ENCODE assay signal across 8 mouse cellular contexts in genomic region chr19:53773937-53774640, GRCm38 (mm10).
DNase-seq lines count a peak whose midpoint lies in the region; ATAC-seq and TF ChIP-seq lines count a peak whose summit lies in the region.

No protein-coding gene starts in this region.

- H3K4me2 ChIP-seq in limb, embryonic 14.5 days (replicated peaks; ENCODE audit: low read depth, low read length, severe bottlenecking): no peak overlapping the region

- no peaks in the 10 kb centered on the region for H3K9me3 ChIP-seq in hindbrain, embryonic 10.5 days
- H3K9me3 ChIP-seq in limb, embryonic 14.5 days (ENCODE audit: control insufficient read depth, low read length): no peaks in the 10 kb centered on the region

- 59% methylated on average over 11 of the region's 11 CpGs for WGBS in hindbrain, embryonic 10.5 days
- 56% methylated on average over 11 of the region's 11 CpGs for WGBS in limb, embryonic 14.5 days

- H3K9ac ChIP-seq in limb, embryonic 14.5 days (ENCODE audit: low read depth, low read length, severe bottlenecking): no peak overlapping the region

- no peak for TF ChIP-seq POLR2A in limb, embryonic 14.5 days (IDR thresholded peaks at IDR 0.05; ENCODE audit: borderline replicate concordance, extremely low read depth, insufficient read depth, insufficient read length)

- H3ac ChIP-seq in C2C12 (ENCODE audit: control insufficient read depth, insufficient read length, low read depth): no peak overlapping the region

- DNase-seq in adrenal gland, postnatal 36 days: peak; percentile 43 to 67
- peak; percentile 86 for DNase-seq in gastrocnemius, adult 2 months
- peak; percentile 20 for DNase-seq in hindbrain, embryonic 10.5 days (ENCODE audit: low spot score)
- peak; percentile 84 for DNase-seq in limb, embryonic 14.5 days (ENCODE audit: low spot score)
- DNase-seq in retina, postnatal 1 day: peak; percentile 83
- no peak for DNase-seq in left cerebral cortex, adult 8-10 months (ENCODE audit: low spot score in 2 of 2)
- DNase-seq in layer of hippocampus, adult 18-20 months (ENCODE audit: low spot score in 2 of 2): no peak

- intact Hi-C loops in gastrocnemius, adult 2 months (cut with DNase I): loop anchor here (5.0 kb wide), 2 partner anchors 63 to 153 kb away; no protein-coding TSS in a partner anchor

- H3K36me3 ChIP-seq in C2C12 (ENCODE audit: control insufficient read depth, insufficient read depth): no peaks in the 10 kb centered on the region
- no peaks in the 10 kb centered on the region for H3K36me3 ChIP-seq in hindbrain, embryonic 10.5 days
- no peaks in the 10 kb centered on the region for H3K36me3 ChIP-seq in limb, embryonic 14.5 days (ENCODE audit: control insufficient read depth, insufficient read depth, low read length)

- H3K27ac ChIP-seq in gastrocnemius, adult 2 months: peak overlapping the region; percentile 71
- peak overlapping the region; percentile 29; the same call in 1 of the 2 replicates for H3K27ac ChIP-seq in hindbrain, embryonic 10.5 days
- H3K27ac ChIP-seq in limb, embryonic 14.5 days (replicated peaks; ENCODE audit: low read depth, low read length): no peak overlapping the region

- ATAC-seq in limb, embryonic 14.5 days (ENCODE audit: low FRiP score, low read depth): peak; percentile 78

- H3K4me3 ChIP-seq in C2C12 (ENCODE audit: insufficient read depth, poor library complexity, severe bottlenecking): no peak overlapping the region
- H3K4me3 ChIP-seq in gastrocnemius, adult 2 months: no peak overlapping the region
- no peak overlapping the region for H3K4me3 ChIP-seq in hindbrain, embryonic 10.5 days
- H3K4me3 ChIP-seq in limb, embryonic 14.5 days (replicated peaks; ENCODE audit: low read length): no peak overlapping the region

- no peaks in the 10 kb centered on the region for H3K27me3 ChIP-seq in C2C12 (ENCODE audit: control insufficient read depth, insufficient read depth, insufficient read length)
- peaks cover 33% of the 10 kb centered on the region for H3K27me3 ChIP-seq in hindbrain, embryonic 10.5 days (ENCODE audit: insufficient read depth, poor library complexity, severe bottlenecking)
- H3K27me3 ChIP-seq in limb, embryonic 14.5 days (ENCODE audit: control insufficient read depth, insufficient read depth, low read length): no peaks in the 10 kb centered on the region

- no peaks in the 10 kb centered on the region for H3K79me3 ChIP-seq in C2C12 (ENCODE audit: low read depth)

- no peak for TF ChIP-seq CTCF in C2C12 (IDR thresholded peaks at IDR 0.05; ENCODE audit: control insufficient read depth, insufficient read depth, insufficient read length)
- no peak for TF ChIP-seq CTCF in gastrocnemius, adult 2 months (IDR thresholded peaks at IDR 0.05)

- H3K4me1 ChIP-seq in hindbrain, embryonic 10.5 days (replicated peaks): peaks cover 6% of the 10 kb centered on the region
- H3K4me1 ChIP-seq in limb, embryonic 14.5 days (ENCODE audit: control insufficient read depth, insufficient read depth, low read length): peaks cover 10% of the 10 kb centered on the region

- no peaks in the 10 kb centered on the region for H3K79me2 ChIP-seq in C2C12 (ENCODE audit: control insufficient read depth, insufficient read depth)

TF ChIP-seq in C2C12, 6 proteins besides CTCF, POLR2A, EP300 and RAD21:
- TF ChIP-seq MAX (IDR thresholded peaks at IDR 0.05) (no peak), MYOD1 (IDR thresholded peaks at IDR 0.05; ENCODE audit: control insufficient read depth, insufficient read length, low read depth) (peak; percentile 63), MYOG (IDR thresholded peaks at IDR 0.05; ENCODE audit: control insufficient read depth, extremely low read depth, insufficient read length) (no peak), FOSL1 (IDR thresholded peaks at IDR 0.05; ENCODE audit: insufficient read depth, low read length, poor library complexity, severe bottlenecking) (no peak), CEBPB (IDR thresholded peaks at IDR 0.05; ENCODE audit: low read depth) (no peak), USF1 (IDR thresholded peaks at IDR 0.05; ENCODE audit: low read depth) (peak; percentile 65)

Comparison
In these comparisons a context has a peak if more than half of its experiments do, and no peak if none do; other contexts are left out.
1. DNase-seq: peak in adrenal gland, postnatal 36 days (2 of 2), gastrocnemius, adult 2 months (single experiment), hindbrain, embryonic 10.5 days (single experiment), limb, embryonic 14.5 days (single experiment) and retina, postnatal 1 day (single experiment); none in left cerebral cortex, adult 8-10 months (0 of 2) and layer of hippocampus, adult 18-20 months (0 of 2).